Mouse (Mus musculus) 3T3-L1 (cell line): ENCODE measurements around the gene Chchd3.

Experiments
- DNase-seq: peaks from one replicate; pipeline ENCODE4 v3.0.0-alpha.2; 2015; ENCODE audit warnings: low read depth, low spot score

Chchd3 gene

GRCm38 (mm10) chr6:33004607-33005006 is 55.5 kb downstream of the Chchd3 start:
- peak; percentile 82 for DNase-seq

GRCm38 (mm10) chr6:33002988-33003387 is 57.1 kb downstream of the Chchd3 start:
- DNase-seq, result no peak

- no peak for DNase-seq
These were observed 58.8 kb downstream of the Chchd3 start for GRCm38 (mm10) chr6:33001271-33001670.

GRCm38 (mm10) chr6:32996597-32996996 is 63.5 kb downstream of the Chchd3 start:
- peak; percentile 70 for DNase-seq

- no peak for DNase-seq
These were observed 66.2 kb downstream of the Chchd3 start for GRCm38 (mm10) chr6:32993847-32994246.

- peak; percentile 18 for DNase-seq
These were observed 69.9 kb downstream of the Chchd3 start for GRCm38 (mm10) chr6:32990061-32990633.

GRCm38 (mm10) chr6:32988561-32988960 is 71.5 kb downstream of the Chchd3 start:
- DNase-seq, result no peak

- peak; percentile 33 for DNase-seq
These were observed 76.2 kb downstream of the Chchd3 start for GRCm38 (mm10) chr6:32983876-32984275.

- no peak for DNase-seq
These were observed 78.8 kb downstream of the Chchd3 start for GRCm38 (mm10) chr6:32981253-32981652.

GRCm38 (mm10) chr6:32978811-32979210 is 81.2 kb downstream of the Chchd3 start:
- no peak for DNase-seq

- DNase-seq, result no peak
These were observed 88.1 kb downstream of the Chchd3 start for GRCm38 (mm10) chr6:32971926-32972325.

GRCm38 (mm10) chr6:32968971-32969370 is 91.1 kb downstream of the Chchd3 start:
- no peak for DNase-seq

GRCm38 (mm10) chr6:32962048-32962447 is 98.0 kb downstream of the Chchd3 start:
- DNase-seq, result peak; percentile 20

- DNase-seq, result no peak
These were observed 98.6 kb downstream of the Chchd3 start for GRCm38 (mm10) chr6:32961477-32961876.

GRCm38 (mm10) chr6:32959816-32960550 is 100.1 kb downstream of the Chchd3 start:
- peak; percentile 68 for DNase-seq

GRCm38 (mm10) chr6:32955481-32955880 is 104.6 kb downstream of the Chchd3 start:
- DNase-seq, result no peak

- no peak for DNase-seq
These were observed 109.1 kb downstream of the Chchd3 start for GRCm38 (mm10) chr6:32950973-32951372.

- DNase-seq, result no peak
These were observed 110.4 kb downstream of the Chchd3 start for GRCm38 (mm10) chr6:32949702-32950101.

- DNase-seq, result no peak
These were observed 112.8 kb downstream of the Chchd3 start for GRCm38 (mm10) chr6:32947225-32947624.

GRCm38 (mm10) chr6:32944956-32945355 is 115.1 kb downstream of the Chchd3 start:
- no peak for DNase-seq

- no peak for DNase-seq
These were observed 116.4 kb downstream of the Chchd3 start for GRCm38 (mm10) chr6:32943651-32944050.

GRCm38 (mm10) chr6:32940299-32940698 is 119.8 kb downstream of the Chchd3 start:
- no peak for DNase-seq

- DNase-seq, result no peak
These were observed 122.4 kb downstream of the Chchd3 start for GRCm38 (mm10) chr6:32937643-32938042.
